Mouse (Mus musculus) B cell, adult 2 months (primary cell): ENCODE results near the gene Zfp451.

Source experiments
- DNase-seq, 2 experiments: peaks; one replicate each; pipeline ENCODE4 v3.0.0; 2022

Zfp451 gene

GRCm38 (mm10) chr1:33712026-33712425 is 102.4 kb downstream of the Zfp451 start:
- no peak for DNase-seq
